Mouse (Mus musculus) G1E (cell line): ENCODE results near the gene Efl1. TPM values are rescaled to one million over a fixed set of nuclear protein-coding genes. Genes with fewer than 3 reads are reported as not detected.

Experiments
- ATAC-seq: 2 replicates; pipeline ENCODE4 v1.8.0; 2016; ENCODE audit warnings: mild to moderate bottlenecking; ENCODE audit not compliant: insufficient number of reproducible peaks, poor library complexity, low FRiP score, severe bottlenecking; ENCODE audit errors: extremely low read depth
- DNase-seq: peaks from one replicate; pipeline ENCODE4 v3.0.0; 2012; ENCODE audit warnings: low spot score
- H3K27me3 ChIP-seq: 2 replicates; pipeline ENCODE4 v1.6.1; 2012; ENCODE audit warnings: mild to moderate bottlenecking, low read length, inconsistent platforms; ENCODE audit not compliant: insufficient read depth
- H3K36me3 ChIP-seq: replicated peaks from 2 replicates; pipeline ENCODE3; 2012; ENCODE audit warnings: mild to moderate bottlenecking, inconsistent platforms
- H3K4me1 ChIP-seq: 2 replicates; pipeline ENCODE4 v1.6.1; 2012; ENCODE audit warnings: low read depth, low read length, inconsistent platforms, mixed read lengths; ENCODE audit not compliant: insufficient read depth
- H3K4me3 ChIP-seq: 2 replicates; pipeline ENCODE4 v1.5.1; 2012; ENCODE audit warnings: low read depth, mild to moderate bottlenecking, inconsistent platforms, low read length, moderate library complexity, mixed read lengths
- H3K9me3 ChIP-seq: replicated peaks from 2 replicates; pipeline ENCODE4 v1.6.1; 2012; ENCODE audit warnings: inconsistent platforms
- CTCF ChIP-seq: IDR thresholded peaks from 2 replicates; pipeline ENCODE4 v1.5.1; 2012; ENCODE audit warnings: low read depth, low read length, inconsistent platforms, mixed read lengths
- GATA1 ChIP-seq: IDR thresholded peaks from 2 replicates; pipeline ENCODE4 v1.6.1; 2012; ENCODE audit warnings: borderline replicate concordance, low read length, inconsistent platforms, mixed read lengths
- GATA2 ChIP-seq: IDR thresholded peaks from 2 replicates; pipeline ENCODE4 v1.6.1; 2012; ENCODE audit warnings: low read depth, low read length, inconsistent platforms, borderline replicate concordance
- POLR2AphosphoS5 ChIP-seq: IDR thresholded peaks from 2 replicates; pipeline ENCODE4 v1.6.1; 2012; ENCODE audit warnings: low read depth, low read length, inconsistent platforms; ENCODE audit not compliant: insufficient replicate concordance
- TAL1 ChIP-seq: conservative IDR thresholded peaks from 2 replicates; pipeline ENCODE4 v1.6.1; 2012; ENCODE audit warnings: low read depth, low read length, inconsistent platforms, mixed read lengths
- polyA plus RNA-seq: library from polyadenylated mRNA; stranded (reverse); fragments of >175 nt; gene quantifications from 2 replicates; pipeline ENCODE4 v1.2.3, GENCODE M21; 2012
- total RNA-seq, 2 experiments: library from RNA; stranded (forward) in 1 of 2; stranded (reverse) in 1 of 2; fragments of 200-1000 nt in 1 of 2; fragments of >200 nt in 1 of 2; fragmentation: Nextera tagmentation in 1 of 2; gene quantifications; 2 replicates each; pipeline ENCODE4 v1.2.3; 2014 to 2017

The Efl1 gene
- total and polyA plus RNA-seq, 3 experiments = 3.7 to 31.9 (median 23.0) TPM

GRCm38 (mm10) chr7:82715912-82716601 is 67.6 kb downstream of the Efl1 start:
- Histone ChIP-seq H3K36me3 (peaks cover 86% of the 10 kb centered on the region), H3K4me1 (no peaks in the 10 kb centered on the region), H3K27me3 (no peaks in the 10 kb centered on the region), H3K9me3 (no peaks in the 10 kb centered on the region), H3K4me3 (no peak overlapping the region)
- ATAC-seq (no peak), DNase-seq (no peak)
- TF ChIP-seq CTCF = no peak
- no peak for TF ChIP-seq GATA2
- no peak for TF ChIP-seq TAL1
- no peak for TF ChIP-seq POLR2AphosphoS5
- TF ChIP-seq GATA1 = no peak

- ATAC-seq (no peak), DNase-seq (no peak)
- Histone ChIP-seq H3K9me3 (no peaks in the 10 kb centered on the region), H3K4me3 (no peak overlapping the region), H3K36me3 (peaks cover 80% of the 10 kb centered on the region), H3K4me1 (no peaks in the 10 kb centered on the region), H3K27me3 (no peaks in the 10 kb centered on the region)
- no peak for TF ChIP-seq GATA1
- TF ChIP-seq TAL1 = no peak
- no peak for TF ChIP-seq POLR2AphosphoS5
- TF ChIP-seq CTCF = no peak
- TF ChIP-seq GATA2 = no peak
Measured at GRCm38 (mm10) chr7:82719285-82719684, 70.9 kb downstream of the Efl1 start.

GRCm38 (mm10) chr7:82719740-82720139 is 71.3 kb downstream of the Efl1 start:
- no peaks in the 10 kb centered on the region for H3K9me3 ChIP-seq
- H3K27me3 ChIP-seq = no peaks in the 10 kb centered on the region
- TF ChIP-seq GATA2 (no peak), TAL1 (no peak), CTCF (no peak), POLR2AphosphoS5 (no peak), GATA1 (no peak)
- DNase-seq (no peak), ATAC-seq (no peak)
- no peaks in the 10 kb centered on the region for H3K4me1 ChIP-seq
- H3K4me3 ChIP-seq = no peak overlapping the region
- peaks cover 80% of the 10 kb centered on the region for H3K36me3 ChIP-seq

DNA sequence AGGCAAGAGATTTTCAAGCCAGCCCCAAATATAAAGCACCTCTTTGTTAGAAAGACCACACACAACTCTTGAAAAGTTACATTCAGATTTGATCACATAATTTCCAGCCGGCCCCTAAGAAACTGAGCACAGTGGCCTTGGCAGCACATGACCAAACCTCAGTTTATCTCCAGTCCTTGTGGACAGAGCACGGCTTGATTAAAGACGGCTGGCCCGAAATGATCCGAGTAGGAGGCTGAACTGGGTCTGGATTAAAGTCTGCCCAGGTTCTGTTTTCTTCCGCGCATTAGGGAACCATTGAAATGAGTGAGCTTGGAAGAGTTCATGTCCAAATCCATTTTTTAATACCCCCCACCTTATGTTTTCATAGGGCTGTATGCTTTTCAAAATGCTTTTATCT is 72.1 kb downstream of the Efl1 start:
- Histone ChIP-seq H3K9me3 (no peaks in the 10 kb centered on the region), H3K27me3 (no peaks in the 10 kb centered on the region), H3K4me1 (no peaks in the 10 kb centered on the region), H3K36me3 (peaks cover 80% of the 10 kb centered on the region), H3K4me3 (no peak overlapping the region)
- ATAC-seq = no peak
- DNase-seq = no peak
- TF ChIP-seq POLR2AphosphoS5 (no peak), GATA2 (no peak), GATA1 (no peak), TAL1 (no peak)

- H3K4me1 ChIP-seq = no peaks in the 10 kb centered on the region
- no peak for TF ChIP-seq GATA2
- no peak for TF ChIP-seq GATA1
- no peak overlapping the region for H3K4me3 ChIP-seq
- no peaks in the 10 kb centered on the region for H3K27me3 ChIP-seq
- H3K9me3 ChIP-seq = no peaks in the 10 kb centered on the region
- ATAC-seq = no peak
- H3K36me3 ChIP-seq = peaks cover 81% of the 10 kb centered on the region
- DNase-seq = no peak
Measured at GRCm38 (mm10) chr7:82720906-82721305, 72.5 kb downstream of the Efl1 start.

DNA sequence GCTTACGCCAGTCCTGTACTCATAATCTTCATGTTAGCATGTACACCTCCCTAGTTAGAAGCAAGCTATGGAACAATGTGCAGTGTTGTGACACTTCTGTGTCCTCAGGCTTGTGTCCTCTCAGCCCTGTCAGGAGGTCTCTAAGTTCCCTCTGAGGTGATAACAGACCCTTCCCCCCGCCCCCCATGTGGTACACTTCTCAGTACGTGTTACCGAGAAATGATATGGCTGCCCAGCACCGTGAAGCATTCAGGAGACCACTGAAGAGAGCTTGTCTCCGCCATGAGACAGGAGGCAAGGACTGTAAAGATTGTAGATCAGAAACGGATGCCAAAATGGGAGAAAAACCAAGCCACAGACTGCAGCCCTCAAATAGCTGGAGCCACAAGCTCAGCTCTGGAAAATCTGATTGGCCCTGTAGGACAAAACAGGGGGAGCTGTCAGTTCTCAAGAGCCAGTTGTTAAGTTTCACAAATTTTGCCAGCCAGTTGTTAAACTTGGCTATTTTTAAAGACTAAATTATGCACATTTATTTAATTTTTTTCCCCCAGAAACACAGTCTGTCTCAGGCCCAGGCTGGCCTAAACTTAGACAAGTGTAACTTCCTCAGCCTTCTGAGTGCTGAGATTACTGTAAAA is 74.2 kb downstream of the Efl1 start:
- no peaks in the 10 kb centered on the region for H3K4me1 ChIP-seq
- no peak overlapping the region for H3K4me3 ChIP-seq
- no peaks in the 10 kb centered on the region for H3K27me3 ChIP-seq
- no peak for ATAC-seq
- TF ChIP-seq GATA1 = no peak
- no peak for TF ChIP-seq GATA2
- no peak for TF ChIP-seq POLR2AphosphoS5
- no peak for TF ChIP-seq CTCF
- TF ChIP-seq TAL1 = no peak
- DNase-seq = no peak
- peaks cover 80% of the 10 kb centered on the region for H3K36me3 ChIP-seq
- H3K9me3 ChIP-seq = no peaks in the 10 kb centered on the region
